Mouse (Mus musculus) liver, embryonic 18 days (tissue): Measurements from ENCODE around the gene Sbk3. TPM values are rescaled to one million over a fixed set of nuclear protein-coding genes. Genes with fewer than 3 reads are reported as not detected.

Source experiments
- polyA plus RNA-seq: library from polyadenylated mRNA; depleted of rRNA; stranded (reverse); fragments of >200 nt; gene quantifications from 2 replicates; pipeline ENCODE4 v1.2.3, GENCODE M21; 2012; rRNA removed

The Sbk3 gene
- 0.01 TPM in 2 replicates for polyA plus RNA-seq

DNA sequence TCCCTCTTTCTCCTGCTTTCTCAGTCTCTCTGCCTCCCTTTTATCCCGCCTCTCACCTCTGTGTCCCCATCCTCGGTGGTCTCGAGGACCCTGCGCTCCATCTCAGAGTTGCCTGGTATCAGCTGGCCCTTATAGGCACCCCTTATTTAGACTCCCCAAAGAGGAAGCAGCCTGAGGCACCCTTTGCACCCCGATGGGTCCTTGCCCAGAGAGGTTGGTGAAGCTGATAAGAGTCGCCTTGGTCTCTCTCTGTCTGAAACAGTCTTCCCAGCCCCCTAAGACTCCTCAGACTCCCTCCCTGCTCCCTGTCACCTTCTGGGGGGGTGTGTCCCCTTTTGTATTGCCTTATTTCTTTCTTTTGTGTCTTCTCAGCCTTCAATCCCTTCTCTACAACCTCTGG, at the start of gene Sbk3:
Gene Sbk3 (minus strand): TSS at position 101 of the 400 bp plus-strand sequence.

DNA sequence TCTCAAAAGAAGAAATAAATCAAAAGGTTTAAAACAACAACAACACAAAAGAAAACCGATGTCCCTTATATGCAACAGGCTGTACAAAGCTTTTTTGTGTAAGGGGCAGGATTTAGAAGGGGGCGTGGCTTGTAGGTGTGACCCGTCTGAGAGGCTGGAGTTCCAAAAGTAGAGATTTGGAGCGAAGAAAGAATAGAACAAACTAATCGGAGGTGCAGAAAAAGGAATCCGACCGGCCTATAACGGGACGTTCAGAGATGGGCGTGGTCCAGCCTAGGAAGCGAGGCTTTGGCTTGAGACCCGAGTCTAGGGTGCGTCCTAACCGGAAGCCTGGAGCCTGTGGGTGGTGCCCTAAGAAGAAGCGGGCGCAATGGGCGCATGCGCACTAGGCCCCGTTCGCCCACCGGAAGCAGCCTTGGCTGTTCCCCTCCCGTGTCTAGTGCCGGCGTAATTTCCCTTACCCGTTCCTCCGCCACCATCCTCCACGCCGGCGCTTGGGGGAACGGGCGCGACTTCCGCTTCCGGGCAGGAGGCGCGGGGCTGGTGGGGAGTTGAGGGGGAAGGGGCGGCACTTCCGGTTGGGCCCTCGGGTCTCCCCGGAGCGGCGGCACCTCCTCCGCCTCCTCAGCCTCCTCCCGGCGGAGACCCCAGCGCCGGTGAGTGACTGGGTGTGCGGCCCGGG, 49.2 kb upstream of the Sbk3 start, which contains the start of the genes Zfp865 and Ccdc106:
Gene Zfp865 (plus strand): TSS at position 377 of the 682 bp plus-strand sequence.
Gene Ccdc106 (plus strand): TSS at position 554 of the 682 bp plus-strand sequence.

DNA sequence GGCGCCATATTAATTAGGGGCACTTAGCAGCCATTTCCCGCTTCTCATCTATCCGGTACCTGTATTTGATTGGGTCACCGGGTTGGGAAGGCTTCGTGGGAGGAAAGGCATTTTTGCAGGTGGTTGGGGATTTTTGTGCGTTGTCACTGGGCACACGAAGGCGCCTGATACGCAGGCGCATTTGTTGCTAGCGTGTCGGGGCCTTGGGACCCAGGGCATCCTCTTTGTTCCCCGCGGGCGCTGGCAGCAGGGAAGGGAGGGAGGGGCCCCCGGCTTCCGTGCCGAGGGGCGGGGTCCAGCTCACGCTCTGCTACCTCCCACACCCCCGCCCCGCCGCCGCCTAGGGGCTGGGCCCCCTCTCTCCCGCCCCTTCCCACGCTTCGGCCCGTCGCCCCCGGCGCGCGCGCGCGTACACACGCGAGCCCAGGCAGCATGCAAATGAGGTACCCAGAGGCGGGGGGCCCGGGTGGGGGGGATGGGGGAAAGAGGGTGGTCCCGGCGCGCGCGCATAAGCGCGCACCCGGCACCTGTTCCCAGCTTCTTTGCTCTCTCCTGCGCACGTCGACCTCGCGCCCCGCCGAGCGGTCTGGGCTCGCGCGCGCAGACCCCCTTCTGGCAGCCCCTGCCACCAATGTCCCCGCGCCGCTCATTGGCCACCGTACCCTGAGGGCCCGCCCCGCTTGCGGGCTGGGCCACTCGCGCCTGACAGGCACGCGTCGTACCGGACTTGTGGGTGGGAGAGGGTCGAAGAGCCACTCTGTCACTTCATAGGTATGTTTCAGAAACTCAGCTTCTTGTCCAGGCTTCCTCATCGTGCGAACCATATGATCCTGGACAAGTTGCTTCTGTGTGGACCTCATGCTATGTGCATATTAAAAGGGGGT, 44.4 kb upstream of the Sbk3 start, which contains the start of gene Gm44973:
Gene Gm44973 (plus strand): TSS at position 379 of the 884 bp plus-strand sequence.

DNA sequence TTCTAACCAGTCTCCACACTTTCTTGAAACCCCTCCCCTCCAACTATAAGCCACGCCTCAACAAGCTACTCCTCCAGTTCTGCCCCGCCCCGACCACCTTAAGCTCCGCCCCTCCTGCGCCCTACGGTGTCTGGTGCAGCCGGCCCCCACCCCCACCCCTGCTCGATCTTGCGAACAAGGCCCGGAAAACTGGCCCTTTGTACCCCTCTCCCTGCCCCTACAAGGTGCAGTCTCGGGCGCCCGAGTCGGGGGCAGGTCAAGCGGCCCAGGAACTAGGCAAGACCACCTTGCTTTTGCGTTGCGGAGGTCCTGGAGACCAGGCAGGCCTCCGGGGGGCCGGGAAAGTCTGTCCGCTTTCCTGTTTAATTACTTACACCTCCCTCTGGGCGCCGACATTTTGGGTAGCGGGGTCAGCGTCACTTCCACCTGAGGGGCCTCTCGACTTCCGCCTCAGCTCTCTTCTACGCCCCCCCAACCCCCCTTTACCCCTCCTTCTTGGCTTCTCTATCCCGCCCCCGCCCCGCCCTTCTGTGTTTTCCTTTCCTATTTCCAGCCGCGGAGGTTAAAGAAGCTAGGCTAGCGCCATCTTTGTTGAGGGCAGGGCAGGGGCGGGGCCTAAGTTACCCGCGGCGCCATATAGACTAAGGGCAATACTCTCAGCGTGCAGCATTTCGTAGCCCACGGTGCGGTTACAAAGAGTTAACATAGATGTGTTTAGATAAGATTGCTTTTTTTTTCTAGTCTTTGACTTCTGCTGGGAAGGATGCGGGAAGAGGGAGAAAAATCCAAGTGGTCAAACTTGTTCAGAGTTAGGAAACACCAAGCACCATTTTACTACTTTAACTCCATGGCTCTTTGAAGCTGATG, 43.5 kb upstream of the Sbk3 start, which contains the start of the genes Zfp524 and Fiz1:
Gene Zfp524 (plus strand): TSS at position 165 of the 867 bp plus-strand sequence.
Gene Fiz1 (minus strand): TSS at position 447 of the 867 bp plus-strand sequence.

DNA sequence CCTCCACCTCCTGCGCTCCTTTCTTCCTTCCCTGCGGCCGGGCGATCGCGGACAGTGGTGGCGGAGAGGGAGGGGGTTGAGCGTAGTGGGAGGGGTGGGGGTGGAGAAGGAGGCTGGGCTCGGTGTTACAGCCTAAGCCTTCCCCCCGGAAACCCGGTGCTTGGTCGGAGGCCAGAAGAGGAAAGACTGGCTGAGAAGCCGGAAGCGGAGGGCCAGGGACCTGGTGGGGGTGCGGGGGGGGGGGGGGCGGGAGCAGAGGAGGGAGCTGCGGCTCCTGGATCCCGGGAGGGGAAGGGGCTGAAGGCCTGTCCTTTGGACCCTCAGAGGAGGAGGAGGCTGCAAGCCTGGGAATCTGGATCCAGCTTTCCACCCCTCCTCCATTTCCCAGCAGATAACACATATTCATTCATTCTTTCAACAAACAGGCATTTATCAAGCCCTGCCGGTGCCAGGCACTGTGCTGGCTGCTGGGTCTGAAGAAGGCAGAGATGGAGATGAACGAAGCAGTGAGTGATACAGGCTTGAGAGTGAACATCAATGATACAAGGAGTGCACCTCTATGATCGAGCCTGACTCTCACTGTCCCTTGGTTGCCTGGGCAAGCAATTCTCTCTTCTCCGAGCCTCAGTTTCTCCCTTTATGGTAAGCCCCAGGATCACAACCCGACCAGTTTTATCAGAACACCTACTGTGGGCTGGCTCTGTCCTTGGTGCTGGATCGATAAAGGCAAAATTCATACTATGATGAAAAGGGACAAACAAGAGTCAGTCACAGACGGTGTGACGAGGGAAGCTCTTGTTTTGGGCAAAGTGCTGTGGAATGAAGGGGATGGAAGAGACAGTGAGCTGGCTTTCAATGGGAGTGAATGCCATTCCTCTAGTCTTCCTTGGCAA, 25.3 kb upstream of the Sbk3 start, which contains the start of gene Zfp579:
Gene Zfp579 (minus strand): TSS at position 156 of the 893 bp plus-strand sequence.

DNA sequence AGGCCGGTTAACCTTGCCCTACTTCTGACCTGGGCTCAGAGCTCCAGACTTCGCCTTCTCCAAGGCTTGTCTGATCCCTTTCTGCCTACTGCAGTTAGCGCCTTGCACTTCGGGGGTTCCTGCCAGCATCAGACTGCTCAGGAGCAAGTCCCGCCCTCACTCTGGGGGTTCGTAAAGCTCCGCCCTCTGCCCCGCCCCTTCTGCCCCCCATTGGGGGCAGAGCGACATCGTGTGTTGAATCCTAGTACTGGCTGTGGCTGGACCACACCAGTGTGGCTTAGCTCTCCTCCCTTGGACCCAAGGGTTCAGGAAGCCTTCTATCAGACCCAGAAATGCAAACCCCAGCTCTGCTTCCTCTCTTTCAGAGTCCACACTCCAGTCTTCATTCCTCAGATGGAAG, 6.7 kb downstream of the Sbk3 start, which contains the start of gene Sbk2:
Gene Sbk2 (minus strand): TSS at position 135 of the 400 bp plus-strand sequence.

DNA sequence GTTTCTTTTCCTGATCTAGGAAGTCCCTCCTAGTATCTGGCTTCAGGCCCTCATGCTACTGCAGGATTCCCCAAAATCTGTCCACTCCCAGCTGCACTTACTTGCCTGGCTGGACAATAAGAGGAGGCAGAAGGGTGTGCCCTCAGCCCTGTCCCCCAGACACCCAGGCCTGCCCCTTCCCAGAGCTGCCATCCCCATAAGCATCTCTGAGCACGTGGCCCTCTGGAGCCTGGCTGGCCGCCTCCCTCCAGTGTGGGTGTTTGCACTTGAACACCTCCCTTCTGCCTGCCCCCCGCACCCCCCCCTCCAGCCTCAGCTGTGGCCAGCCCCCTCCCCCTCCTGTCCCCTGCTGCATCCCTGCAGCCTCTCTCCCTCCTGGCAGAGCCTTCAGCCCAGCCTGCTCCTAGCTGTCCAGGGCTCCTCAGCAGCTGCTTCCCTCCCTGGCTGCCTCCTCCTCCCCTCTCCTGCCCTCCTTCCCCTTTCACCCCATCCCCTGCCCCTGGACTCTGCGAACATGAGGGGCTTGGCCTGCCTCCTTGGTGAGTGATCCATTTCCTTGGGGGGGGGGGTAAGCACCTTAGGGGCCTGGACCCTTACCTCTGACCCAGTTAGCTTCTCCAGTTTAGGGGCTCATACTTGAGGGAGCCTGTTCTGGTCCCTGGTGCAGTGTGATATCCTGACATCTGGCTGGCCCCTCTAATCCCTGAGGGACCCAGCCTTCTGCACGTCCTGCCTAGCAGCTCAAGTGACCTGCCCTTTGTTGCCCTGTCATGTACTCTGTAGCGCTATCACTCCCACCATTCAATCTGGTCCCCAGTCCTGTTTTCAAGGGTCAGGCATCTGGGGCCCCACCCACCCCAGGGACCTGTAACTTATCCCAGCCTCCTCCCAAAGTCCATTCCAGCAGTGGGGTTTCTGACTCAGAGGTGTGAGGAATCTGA, 45.3 kb downstream of the Sbk3 start, which contains the start of gene Ssc5d:
Gene Ssc5d (plus strand): TSS at position 345 of the 941 bp plus-strand sequence.

DNA sequence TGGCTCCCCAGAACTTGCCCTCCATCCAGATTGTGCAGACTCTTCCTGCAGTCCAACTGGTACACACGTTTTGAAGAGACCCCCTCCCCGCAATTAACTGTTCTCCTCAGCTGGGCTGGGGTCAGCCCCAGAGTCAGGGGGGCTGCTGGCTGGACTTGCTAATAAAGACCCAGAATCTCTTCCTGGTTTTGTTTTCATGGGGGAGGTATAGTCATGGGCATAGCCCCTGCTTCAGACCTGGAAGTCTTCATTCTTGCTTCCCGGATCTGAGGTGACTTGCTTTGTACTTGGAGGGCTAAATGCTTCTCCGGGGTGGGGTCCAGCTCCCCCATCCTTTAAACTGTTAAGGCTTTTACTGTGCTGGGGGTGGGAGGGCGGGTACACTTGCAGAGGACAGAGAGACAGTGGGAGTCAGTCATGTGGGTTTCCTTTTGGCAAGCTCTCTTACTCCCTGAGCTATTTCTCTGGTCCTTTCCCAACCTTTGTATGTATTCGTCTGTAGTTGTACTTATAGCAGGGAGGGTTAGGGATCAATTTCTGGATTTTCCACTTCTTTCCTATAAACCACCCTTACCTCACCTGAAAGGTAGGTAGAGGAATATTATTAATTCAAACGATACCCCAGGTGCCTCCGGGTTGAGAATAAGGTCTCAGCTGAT, 49.0 kb downstream of the Sbk3 start, which contains the start of gene Nat14:
Gene Nat14 (plus strand): TSS at position 205 of the 659 bp plus-strand sequence.

Other genes starting within 250 kb of the Sbk3 start
- 0.74 and 0.80 TPM in 2 replicates for gene Tmem150b, start 245.9 kb downstream of the Sbk3 start, polyA plus RNA-seq
- 53.8 and 67.2 TPM in 2 replicates for gene Kmt5c, start 231.1 kb downstream of the Sbk3 start, polyA plus RNA-seq
- gene Cox6b2, start 218.1 kb downstream of the Sbk3 start, polyA plus RNA-seq, result 80.4 and 84.3 TPM in 2 replicates
- gene Fam71e2, start 199.9 kb downstream of the Sbk3 start, polyA plus RNA-seq, result 0.01 TPM in 1 of 2 replicates, not detected in the other
- gene Il11, start 188.3 kb downstream of the Sbk3 start, polyA plus RNA-seq, result 0.02 and 0.13 TPM in 2 replicates
- gene Tmem190, start 188.2 kb downstream of the Sbk3 start, polyA plus RNA-seq, result not detected in 2 replicates
- 11.3 and 11.9 TPM in 2 replicates for gene Tmem238, start 181.5 kb downstream of the Sbk3 start, polyA plus RNA-seq
- gene Rpl28, start 178.3 kb downstream of the Sbk3 start, polyA plus RNA-seq, result 244 and 284 TPM in 2 replicates
- 252 and 281 TPM in 2 replicates for gene Ube2s, start 158.6 kb downstream of the Sbk3 start, polyA plus RNA-seq
- gene Shisa7, start 126.5 kb downstream of the Sbk3 start, polyA plus RNA-seq, result 0.08 and 0.18 TPM in 2 replicates
- 5.7 and 6.4 TPM in 2 replicates for gene Isoc2b, start 100.9 kb downstream of the Sbk3 start, polyA plus RNA-seq
- 29.3 and 33.2 TPM in 2 replicates for gene Isoc2a, start 94.0 kb downstream of the Sbk3 start, polyA plus RNA-seq
- gene Gm36210, start 64.7 kb downstream of the Sbk3 start, polyA plus RNA-seq, result 0.03 and 0.05 TPM in 2 replicates
- 2.1 and 2.5 TPM in 2 replicates for gene Zfp628, start 56.0 kb downstream of the Sbk3 start, polyA plus RNA-seq
- 0.61 and 0.77 TPM in 2 replicates for gene Nat14, start 49.1 kb downstream of the Sbk3 start, polyA plus RNA-seq
- gene Ssc5d, start 45.4 kb downstream of the Sbk3 start, polyA plus RNA-seq, result 0.25 and 0.30 TPM in 2 replicates
- 0.06 TPM in 1 of 2 replicates, not detected in the other for gene Sbk2, start 6.8 kb downstream of the Sbk3 start, polyA plus RNA-seq
- 8.2 and 11.4 TPM in 2 replicates for gene Zfp579, start 25.0 kb upstream of the Sbk3 start, polyA plus RNA-seq
- gene Zfp524, start 43.2 kb upstream of the Sbk3 start, polyA plus RNA-seq, result 10.6 and 11.9 TPM in 2 replicates
- gene Fiz1, start 43.5 kb upstream of the Sbk3 start, polyA plus RNA-seq, result 11.8 and 13.2 TPM in 2 replicates
- gene Gm44973, start 44.3 kb upstream of the Sbk3 start, polyA plus RNA-seq, result 0.10 TPM in 1 of 2 replicates, not detected in the other
- gene Zfp865, start 49.2 kb upstream of the Sbk3 start, polyA plus RNA-seq, result 5.6 and 7.4 TPM in 2 replicates
- gene Ccdc106, start 49.4 kb upstream of the Sbk3 start, polyA plus RNA-seq, result 0.32 and 0.41 TPM in 2 replicates
- gene 4632433K11Rik, start 63.0 kb upstream of the Sbk3 start, polyA plus RNA-seq, result not detected in 2 replicates
- 1.6 and 1.7 TPM in 2 replicates for gene Zfp784, start 67.3 kb upstream of the Sbk3 start, polyA plus RNA-seq
- 1.6 TPM in 2 replicates for gene Zfp580, start 80.4 kb upstream of the Sbk3 start, polyA plus RNA-seq
- 90.0 and 99.7 TPM in 2 replicates for gene U2af2, start 91.0 kb upstream of the Sbk3 start, polyA plus RNA-seq
- 42.2 and 48.3 TPM in 2 replicates for gene Epn1, start 109.1 kb upstream of the Sbk3 start, polyA plus RNA-seq
- not detected in 2 replicates for gene Rfpl4, start 145.8 kb upstream of the Sbk3 start, polyA plus RNA-seq
- 0.56 and 0.59 TPM in 2 replicates for gene Rasl2-9, start 154.8 kb upstream of the Sbk3 start, polyA plus RNA-seq
- not detected in 2 replicates for gene Vmn1r55, start 178.5 kb upstream of the Sbk3 start, polyA plus RNA-seq
- gene Vmn1r56, start 225.6 kb upstream of the Sbk3 start, polyA plus RNA-seq, result not detected in 2 replicates
- gene Vmn1r57, start 247.3 kb upstream of the Sbk3 start, polyA plus RNA-seq, result not detected in 2 replicates